Mouse (Mus musculus): Measurements from ENCODE around the gene Nfasc. TPM values are rescaled to one million over a fixed set of nuclear protein-coding genes. Genes with fewer than 3 reads are reported as not detected.

Gene Nfasc
- polyA plus RNA-seq, 1 experiment, result 2.0 TPM

DNA sequence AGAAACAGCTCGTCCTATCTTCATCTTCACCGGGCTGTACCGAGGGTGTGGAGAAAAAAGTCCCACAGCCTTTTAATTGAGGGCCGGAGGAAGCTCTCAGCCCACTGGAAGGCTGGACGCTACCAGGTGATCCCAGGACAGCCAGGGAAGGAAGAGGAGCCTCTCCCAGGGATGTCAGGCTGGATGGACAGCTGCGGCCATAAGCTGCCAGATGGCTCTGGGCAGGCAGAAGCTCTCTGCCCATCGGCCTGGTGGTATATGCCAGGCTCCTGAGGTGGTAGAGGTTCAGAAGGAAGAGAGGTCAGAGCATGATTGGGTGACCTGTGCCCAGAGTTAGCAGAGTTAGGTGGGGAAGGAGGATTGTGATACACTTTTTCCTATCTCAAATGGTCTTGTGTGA, 168.7 kb downstream of the Nfasc start:
- no peak overlapping the region for H3K4me3 ChIP-seq (ENCODE audit: control insufficient read depth, insufficient read depth, low read length)
- WGBS, result 94% methylated on average over 7 of the region's 7 CpGs
- H3K36me3 ChIP-seq (ENCODE audit: control insufficient read depth, insufficient read depth, low read length), result no peaks in the 10 kb centered on the region
- DNase-seq, result no peak
- no peak overlapping the region for H3K27ac ChIP-seq (ENCODE audit: control insufficient read depth, insufficient read depth, low read length)
- TF ChIP-seq CTCF (IDR thresholded peaks at IDR 0.05; ENCODE audit: borderline replicate concordance, control insufficient read depth, extremely low read depth, insufficient read depth, low read length, poor library complexity) (no peak), POLR2A (IDR thresholded peaks at IDR 0.05; ENCODE audit: control insufficient read depth, extremely low read depth, insufficient read depth, low read length, poor library complexity) (no peak)
- H3K27me3 ChIP-seq (ENCODE audit: control insufficient read depth, insufficient read depth, low read length), result no peaks in the 10 kb centered on the region
- H3K4me1 ChIP-seq (replicated peaks; ENCODE audit: control insufficient read depth, insufficient read depth, low read length), result no peaks in the 10 kb centered on the region

DNA sequence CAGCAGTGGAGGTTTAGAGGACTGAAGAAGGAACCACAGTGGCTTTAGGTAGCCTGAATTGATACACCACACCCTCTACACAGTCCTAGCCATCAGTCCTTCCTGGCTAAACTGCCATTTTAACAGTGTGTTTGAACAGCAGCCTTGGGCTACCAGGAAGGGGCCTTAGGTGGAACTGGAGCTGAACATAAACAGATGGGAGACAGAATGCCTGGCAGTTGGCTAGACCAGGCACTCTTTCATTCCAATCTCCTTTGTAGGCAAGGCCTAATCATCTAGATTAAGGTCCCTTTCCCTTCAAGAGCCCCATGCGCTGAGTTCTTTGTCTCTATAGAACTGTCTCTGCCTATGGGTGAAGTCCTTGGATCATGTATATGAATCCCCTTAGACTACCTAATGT, 170.0 kb downstream of the Nfasc start:
- Histone ChIP-seq H3K4me3 (ENCODE audit: control insufficient read depth, insufficient read depth, low read length) (no peak overlapping the region), H3K27ac (ENCODE audit: control insufficient read depth, insufficient read depth, low read length) (no peak overlapping the region), H3K36me3 (ENCODE audit: control insufficient read depth, insufficient read depth, low read length) (no peaks in the 10 kb centered on the region), H3K4me1 (replicated peaks; ENCODE audit: control insufficient read depth, insufficient read depth, low read length) (no peaks in the 10 kb centered on the region), H3K27me3 (ENCODE audit: control insufficient read depth, insufficient read depth, low read length) (no peaks in the 10 kb centered on the region)
- 93% methylated on average over 1 of the region's 1 CpGs for whole genome bisulfite sequencing
- TF ChIP-seq POLR2A (IDR thresholded peaks at IDR 0.05; ENCODE audit: control insufficient read depth, extremely low read depth, insufficient read depth, low read length, poor library complexity), result no peak
- TF ChIP-seq CTCF (IDR thresholded peaks at IDR 0.05; ENCODE audit: borderline replicate concordance, control insufficient read depth, extremely low read depth, insufficient read depth, low read length, poor library complexity), result no peak
- DNase-seq, result no peak

DNA sequence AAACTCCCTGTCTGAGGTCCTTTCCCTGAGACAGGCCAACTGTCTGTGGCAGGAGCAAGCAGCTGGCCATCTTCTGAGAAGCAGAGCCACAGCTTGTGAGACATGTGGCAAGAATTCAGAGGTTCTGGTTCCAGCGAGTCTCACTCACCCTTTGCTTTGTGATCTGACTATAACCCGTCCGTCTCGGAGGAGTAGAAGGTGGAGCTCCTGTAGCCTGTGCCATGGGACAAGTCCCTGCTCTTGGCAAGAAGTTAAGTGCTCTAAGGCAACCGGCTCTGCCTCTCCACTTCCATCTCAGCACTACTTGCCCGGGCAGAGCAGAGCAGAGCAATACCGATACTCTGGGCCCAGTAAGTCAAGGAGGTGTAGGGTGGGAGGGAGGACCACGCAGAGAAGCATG, 170.7 kb downstream of the Nfasc start:
- no peaks in the 10 kb centered on the region for H3K27me3 ChIP-seq (ENCODE audit: control insufficient read depth, insufficient read depth, low read length)
- DNase-seq, result no peak
- H3K36me3 ChIP-seq (ENCODE audit: control insufficient read depth, insufficient read depth, low read length), result no peaks in the 10 kb centered on the region
- H3K27ac ChIP-seq (ENCODE audit: control insufficient read depth, insufficient read depth, low read length), result no peak overlapping the region; the same call in 1 of the 2 replicates
- TF ChIP-seq CTCF (IDR thresholded peaks at IDR 0.05; ENCODE audit: borderline replicate concordance, control insufficient read depth, extremely low read depth, insufficient read depth, low read length, poor library complexity), result no peak
- no peak for TF ChIP-seq POLR2A (IDR thresholded peaks at IDR 0.05; ENCODE audit: control insufficient read depth, extremely low read depth, insufficient read depth, low read length, poor library complexity)
- no peaks in the 10 kb centered on the region for H3K4me1 ChIP-seq (replicated peaks; ENCODE audit: control insufficient read depth, insufficient read depth, low read length)
- 86% methylated on average over 8 of the region's 8 CpGs for WGBS
- H3K4me3 ChIP-seq (ENCODE audit: control insufficient read depth, insufficient read depth, low read length), result no peak overlapping the region

DNA sequence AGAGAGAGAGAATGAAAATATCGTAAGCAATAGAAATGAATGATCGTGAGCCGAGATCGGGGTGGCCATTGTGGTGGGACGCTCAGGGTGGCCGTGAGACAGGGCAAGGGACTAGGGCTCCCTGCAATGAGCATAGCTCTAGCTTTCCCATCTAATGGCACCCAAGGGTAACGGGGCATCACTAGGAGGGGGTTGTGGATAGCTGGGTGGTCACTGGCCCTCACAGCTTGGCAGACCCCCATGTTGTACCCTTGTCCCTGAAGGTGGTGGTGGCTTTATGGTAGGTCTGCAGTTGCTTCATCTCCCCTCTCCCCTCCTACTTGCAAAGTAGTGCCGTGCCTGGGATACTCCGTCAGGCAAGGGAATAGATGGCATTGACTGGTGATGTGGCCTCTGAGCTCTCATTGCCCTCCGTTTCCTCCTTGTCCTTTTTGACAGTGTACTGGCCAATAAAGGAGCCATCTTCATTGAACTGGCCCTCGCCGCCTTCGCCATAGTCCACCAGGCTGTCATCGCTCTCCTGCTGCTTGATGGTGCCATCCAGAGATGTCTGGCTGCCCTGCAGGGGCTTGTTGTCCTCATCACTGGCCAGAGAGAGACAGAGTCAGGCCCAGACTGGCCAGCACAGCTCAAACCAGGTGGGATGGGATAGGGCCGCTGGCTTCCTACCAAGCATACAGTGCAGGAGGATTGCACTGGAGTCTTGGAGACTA, 171.4 kb downstream of the Nfasc start:
- no peak for DNase-seq
- WGBS, result 91% methylated on average over 15 of the region's 15 CpGs
- no peaks in the 10 kb centered on the region for H3K27me3 ChIP-seq (ENCODE audit: control insufficient read depth, insufficient read depth, low read length)
- no peak overlapping the region for H3K27ac ChIP-seq (ENCODE audit: control insufficient read depth, insufficient read depth, low read length)
- TF ChIP-seq CTCF (IDR thresholded peaks at IDR 0.05; ENCODE audit: borderline replicate concordance, control insufficient read depth, extremely low read depth, insufficient read depth, low read length, poor library complexity) (no peak), POLR2A (IDR thresholded peaks at IDR 0.05; ENCODE audit: control insufficient read depth, extremely low read depth, insufficient read depth, low read length, poor library complexity) (no peak)
- H3K36me3 ChIP-seq (ENCODE audit: control insufficient read depth, insufficient read depth, low read length), result no peaks in the 10 kb centered on the region
- H3K4me1 ChIP-seq (replicated peaks; ENCODE audit: control insufficient read depth, insufficient read depth, low read length), result no peaks in the 10 kb centered on the region
- H3K4me3 ChIP-seq (ENCODE audit: control insufficient read depth, insufficient read depth, low read length), result no peak overlapping the region

DNA sequence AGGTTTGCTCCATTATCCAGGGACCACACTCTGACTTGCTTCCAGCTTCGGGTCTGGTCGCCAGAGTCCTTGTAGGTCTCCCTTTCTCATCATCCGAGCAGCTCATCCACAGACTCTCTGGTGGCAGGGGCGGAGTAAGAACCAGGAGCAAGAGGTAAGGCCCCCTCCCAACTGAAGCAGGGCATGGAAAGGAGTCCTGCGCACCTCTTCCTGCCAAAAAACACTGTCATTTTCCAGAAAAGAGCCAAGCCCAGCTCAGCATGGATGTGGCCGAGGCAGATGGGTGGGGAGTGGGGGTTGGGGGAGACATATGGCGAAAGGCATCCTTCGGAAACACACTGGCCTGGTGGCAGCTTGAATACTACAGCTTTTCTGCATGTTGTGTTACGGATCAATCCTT, 172.1 kb downstream of the Nfasc start:
- Histone ChIP-seq H3K36me3 (ENCODE audit: control insufficient read depth, insufficient read depth, low read length) (no peaks in the 10 kb centered on the region), H3K27me3 (ENCODE audit: control insufficient read depth, insufficient read depth, low read length) (no peaks in the 10 kb centered on the region), H3K27ac (ENCODE audit: control insufficient read depth, insufficient read depth, low read length) (no peak overlapping the region), H3K4me1 (replicated peaks; ENCODE audit: control insufficient read depth, insufficient read depth, low read length) (no peaks in the 10 kb centered on the region), H3K4me3 (ENCODE audit: control insufficient read depth, insufficient read depth, low read length) (no peak overlapping the region)
- WGBS, result 80% methylated on average over 9 of the region's 9 CpGs
- DNase-seq, result no peak
- TF ChIP-seq POLR2A (IDR thresholded peaks at IDR 0.05; ENCODE audit: control insufficient read depth, extremely low read depth, insufficient read depth, low read length, poor library complexity) (no peak), CTCF (IDR thresholded peaks at IDR 0.05; ENCODE audit: borderline replicate concordance, control insufficient read depth, extremely low read depth, insufficient read depth, low read length, poor library complexity) (no peak)

DNA sequence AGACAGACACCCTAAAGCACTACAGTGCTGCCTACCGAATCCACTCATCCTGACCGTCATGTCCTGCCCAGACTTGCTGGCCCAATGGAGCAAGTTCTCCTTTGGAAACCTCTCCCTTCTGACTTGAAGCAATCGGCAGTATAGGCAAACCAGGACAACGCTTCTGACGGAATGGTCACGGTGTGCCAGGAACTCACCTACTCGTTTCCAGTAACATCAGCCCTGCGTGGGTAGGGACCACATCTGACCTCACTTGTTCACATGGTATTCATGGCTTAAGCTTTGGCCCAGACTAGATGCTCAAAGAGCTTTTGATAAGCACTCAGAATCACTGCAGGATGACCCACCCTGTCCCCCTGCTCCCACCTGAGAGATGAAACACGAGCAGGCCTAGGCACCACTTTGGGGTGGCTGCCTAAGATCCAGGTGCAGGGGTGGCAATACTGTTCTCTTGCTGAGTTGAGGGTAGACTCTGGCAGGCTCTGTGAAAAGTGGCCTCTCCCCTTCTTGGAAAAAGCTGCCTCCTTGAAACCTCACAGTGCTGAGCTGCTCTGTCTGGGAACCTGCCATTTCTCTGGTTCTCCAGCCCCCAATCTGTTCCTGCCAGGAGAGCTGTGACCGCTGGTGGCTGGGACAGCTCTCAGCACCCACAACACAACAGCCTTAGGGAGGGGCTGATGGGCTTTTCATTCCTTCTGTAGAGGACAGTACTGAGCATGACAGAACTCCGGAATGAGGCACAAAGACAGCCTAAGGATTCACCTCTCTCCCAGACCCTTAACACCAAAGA, 174.1 kb downstream of the Nfasc start:
- TF ChIP-seq CTCF (IDR thresholded peaks at IDR 0.05; ENCODE audit: borderline replicate concordance, control insufficient read depth, extremely low read depth, insufficient read depth, low read length, poor library complexity), result no peak
- no peak for TF ChIP-seq POLR2A (IDR thresholded peaks at IDR 0.05; ENCODE audit: control insufficient read depth, extremely low read depth, insufficient read depth, low read length, poor library complexity)
- DNase-seq, result no peak
- Histone ChIP-seq H3K27ac (ENCODE audit: control insufficient read depth, insufficient read depth, low read length) (no peak overlapping the region), H3K4me1 (replicated peaks; ENCODE audit: control insufficient read depth, insufficient read depth, low read length) (no peaks in the 10 kb centered on the region), H3K4me3 (ENCODE audit: control insufficient read depth, insufficient read depth, low read length) (no peak overlapping the region), H3K27me3 (ENCODE audit: control insufficient read depth, insufficient read depth, low read length) (no peaks in the 10 kb centered on the region), H3K36me3 (ENCODE audit: control insufficient read depth, insufficient read depth, low read length) (no peaks in the 10 kb centered on the region)
- WGBS, result 84% methylated on average over 11 of the region's 11 CpGs

Data from thymus, adult 2 months (tissue).